Mouse (Mus musculus) heart, embryonic 16.5 days (tissue): ENCODE measurements around the gene Sertad3. TPM values are rescaled to one million over a fixed set of nuclear protein-coding genes. Genes with fewer than 3 reads are reported as not detected.

Source experiments
- ATAC-seq: fragments of 200-750 bp; cut with Nextera tagmentation; replicated peaks from 2 replicates; pipeline ENCODE4 v1.8.0; 2017; ENCODE audit warnings: moderate number of reproducible peaks; ENCODE audit not compliant: insufficient read depth, low FRiP score; ENCODE audit errors: extremely low read depth
- H3K27ac ChIP-seq: fragments of 300-500 bp; sonication (generic); 2 replicates; pipeline ENCODE4 v1.5.1; 2014; ENCODE audit warnings: mild to moderate bottlenecking, low read length, control low read depth, moderate library complexity
- H3K27me3 ChIP-seq: fragments of 300-500 bp; sonication (generic); 2 replicates; pipeline ENCODE4 v1.6.1; 2014; ENCODE audit warnings: low read length, mixed read lengths; ENCODE audit not compliant: control insufficient read depth, insufficient read depth
- H3K36me3 ChIP-seq: fragments of 300-500 bp; sonication (generic); 2 replicates; pipeline ENCODE4 v1.6.1; 2014; ENCODE audit not compliant: control insufficient read depth, insufficient read depth
- H3K4me1 ChIP-seq: fragments of 300-500 bp; sonication (generic); 2 replicates; pipeline ENCODE4 v1.6.1; 2014; ENCODE audit warnings: low read length, mixed read lengths; ENCODE audit not compliant: control insufficient read depth, insufficient read depth
- H3K4me2 ChIP-seq: fragments of 300-500 bp; sonication (generic); 2 replicates; pipeline ENCODE4 v1.6.1; 2014; ENCODE audit warnings: low read depth, mild to moderate bottlenecking, control low read depth, low read length
- H3K4me3 ChIP-seq: fragments of 300-500 bp; sonication (generic); 2 replicates; pipeline ENCODE4 v1.5.1; 2014; ENCODE audit warnings: mild to moderate bottlenecking, control low read depth, low read length
- H3K9ac ChIP-seq: fragments of 300-500 bp; sonication (generic); 2 replicates; pipeline ENCODE4 v1.6.1; 2014; ENCODE audit warnings: low read length, control low read depth
- H3K9me3 ChIP-seq: fragments of 300-500 bp; sonication (generic); replicated peaks from 2 replicates; pipeline ENCODE4 v1.6.1; 2016; ENCODE audit warnings: low read length; ENCODE audit not compliant: control insufficient read depth
- whole genome bisulfite sequencing: fragments of 180-500 bp; shearing (Covaris S2); extraction: QIAGEN DNeasy Blood & Tissue Kit; methylation state at CpG from one replicate; pipeline ENCODE4 v1.1.7; 2014; 5-methylcytosine and 5-hydroxymethylcytosine counted together
- polyA plus RNA-seq: library from polyadenylated mRNA; unstranded; fragments of >200 nt; fragmentation: Nextera tagmentation; extraction: Ambion mirVana; gene quantifications from 2 replicates; pipeline ENCODE4 v1.2.1, GENCODE M21; 2015

The Sertad3 gene
- polyA plus RNA-seq, 1 experiment from 2014 or later: 23.4 TPM

GRCm38 (mm10) chr7:27475596-27475995, 2.0 kb downstream of the Sertad3 start:
- Histone ChIP-seq H3K4me1 (peaks cover 16% of the 10 kb centered on the region), H3K27me3 (no peaks in the 10 kb centered on the region), H3K9ac (peak overlapping the region; percentile 63), H3K36me3 (peaks cover 11% of the 10 kb centered on the region), H3K9me3 (no peaks in the 10 kb centered on the region), H3K27ac (peak overlapping the region; percentile 75), H3K4me3 (no peak overlapping the region), H3K4me2 (peak overlapping the region; percentile 72; the same call in 1 of the 2 replicates)
- ATAC-seq: no peak
- 89% methylated on average over 2 of the region's 2 CpGs for WGBS

GRCm38 (mm10) chr7:27476098-27476635, 2.6 kb downstream of the Sertad3 start:
- peaks cover 11% of the 10 kb centered on the region for H3K36me3 ChIP-seq
- 0 out of 2 replicates have a peak overlapping the region, but pooled peaks have one; percentile 2 for H3K4me2 ChIP-seq
- H3K27ac ChIP-seq: peak overlapping the region; percentile 75
- WGBS: 77% methylated on average over 14 of the region's 14 CpGs
- no peak overlapping the region for H3K4me3 ChIP-seq
- H3K9me3 ChIP-seq: no peaks in the 10 kb centered on the region
- H3K9ac ChIP-seq: no peak overlapping the region
- peaks cover 19% of the 10 kb centered on the region for H3K4me1 ChIP-seq
- ATAC-seq: no peak
- H3K27me3 ChIP-seq: no peaks in the 10 kb centered on the region

GRCm38 (mm10) chr7:27478561-27478960, 5.0 kb downstream of the Sertad3 start:
- no peaks in the 10 kb centered on the region for H3K27me3 ChIP-seq
- 69% methylated on average over 7 of the region's 7 CpGs for WGBS

GRCm38 (mm10) chr7:27479750-27480149, 6.2 kb downstream of the Sertad3 start:
- H3K36me3 ChIP-seq: peaks cover 11% of the 10 kb centered on the region
- WGBS: 89% methylated on average over 1 of the region's 1 CpGs
- H3K4me1 ChIP-seq: peaks cover 24% of the 10 kb centered on the region
- no peak overlapping the region for H3K27ac ChIP-seq
- H3K4me3 ChIP-seq: no peak overlapping the region
- no peaks in the 10 kb centered on the region for H3K27me3 ChIP-seq
- no peaks in the 10 kb centered on the region for H3K9me3 ChIP-seq
- H3K4me2 ChIP-seq: no peak overlapping the region
- ATAC-seq: no peak
- H3K9ac ChIP-seq: no peak overlapping the region

More at GRCm38 (mm10) chr7:27478561-27478960, 5.0 kb downstream of the Sertad3 start:
- Histone ChIP-seq H3K4me1 (peaks cover 24% of the 10 kb centered on the region), H3K9me3 (no peaks in the 10 kb centered on the region), H3K27ac (no peak overlapping the region), H3K36me3 (peaks cover 11% of the 10 kb centered on the region), H3K4me2 (no peak overlapping the region), H3K4me3 (no peak overlapping the region), H3K9ac (no peak overlapping the region)
- ATAC-seq: no peak

DNA sequence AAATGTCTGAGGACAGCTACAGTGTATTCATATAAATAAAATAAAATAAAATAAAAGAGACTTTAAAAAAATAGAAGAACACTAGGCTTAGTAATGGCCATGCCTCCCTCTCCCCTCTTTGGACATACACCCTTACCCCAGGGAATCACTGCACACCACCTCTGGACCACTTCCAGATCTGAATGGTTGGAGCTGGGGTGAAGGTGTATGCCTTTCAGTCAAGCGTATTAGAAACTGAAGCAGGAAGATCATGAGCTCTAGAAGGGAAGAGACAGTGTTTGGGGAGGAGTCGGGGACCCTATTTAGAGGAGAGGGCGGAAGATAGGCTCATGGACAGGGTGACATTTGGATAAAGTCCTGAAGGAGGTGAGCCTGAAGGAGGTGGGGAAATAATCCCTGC, 6.9 kb downstream of the Sertad3 start:
- H3K9me3 ChIP-seq: no peaks in the 10 kb centered on the region
- ATAC-seq: no peak
- peak overlapping the region; percentile 68; the same call in 1 of the 2 replicates for H3K4me2 ChIP-seq
- peak overlapping the region; percentile 87 for H3K27ac ChIP-seq
- 54% methylated on average over 3 of the region's 3 CpGs for WGBS
- peak overlapping the region; percentile 14; the same call in 1 of the 2 replicates for H3K9ac ChIP-seq
- peaks cover 19% of the 10 kb centered on the region for H3K4me1 ChIP-seq
- H3K4me3 ChIP-seq: no peak overlapping the region
- H3K27me3 ChIP-seq: no peaks in the 10 kb centered on the region
- H3K36me3 ChIP-seq: peaks cover 11% of the 10 kb centered on the region

DNA sequence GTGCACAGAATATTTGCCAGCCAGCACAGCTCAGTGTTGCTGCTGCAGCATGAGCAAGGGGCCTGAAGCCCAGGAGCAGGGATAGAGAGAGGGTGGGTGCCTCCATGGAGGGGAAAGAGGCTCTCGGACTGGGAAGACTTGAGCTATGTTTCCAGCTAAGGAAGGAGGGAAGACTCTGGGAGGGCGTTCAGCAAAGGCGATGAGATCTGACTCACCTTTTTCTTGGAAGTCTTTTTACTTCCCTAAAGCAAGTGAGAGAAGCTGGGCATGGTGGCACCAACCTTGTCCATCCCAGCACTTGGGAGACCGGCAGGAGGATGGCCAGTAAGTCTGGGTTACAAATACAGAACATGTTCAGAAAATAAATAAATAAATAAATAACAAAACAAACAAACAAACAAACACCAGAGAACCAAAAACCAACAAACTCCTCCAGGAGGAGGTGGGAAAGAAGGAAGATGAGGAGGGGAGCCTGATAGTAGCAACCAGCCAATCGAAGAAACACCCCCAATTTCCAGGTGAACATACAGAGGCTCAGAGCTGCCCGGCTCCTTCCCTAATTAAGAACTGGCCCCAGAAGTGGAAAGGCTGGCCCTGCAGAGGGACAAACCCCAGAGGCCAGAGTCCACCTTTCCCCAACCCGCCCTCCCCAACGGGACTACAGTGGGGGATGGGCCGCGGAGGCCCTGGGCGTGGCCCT, 7.5 kb downstream of the Sertad3 start:
- 14% methylated on average over 11 of the region's 11 CpGs for WGBS
- peaks cover 11% of the 10 kb centered on the region for H3K36me3 ChIP-seq
- peak overlapping the region; percentile 87 for H3K27ac ChIP-seq
- peaks cover 17% of the 10 kb centered on the region for H3K4me1 ChIP-seq
- peak overlapping the region; percentile 66 for H3K9ac ChIP-seq
- ATAC-seq: no peak
- H3K4me2 ChIP-seq: peak overlapping the region; percentile 68
- no peaks in the 10 kb centered on the region for H3K9me3 ChIP-seq
- no peaks in the 10 kb centered on the region for H3K27me3 ChIP-seq
- peak overlapping the region; percentile 41 for H3K4me3 ChIP-seq

DNA sequence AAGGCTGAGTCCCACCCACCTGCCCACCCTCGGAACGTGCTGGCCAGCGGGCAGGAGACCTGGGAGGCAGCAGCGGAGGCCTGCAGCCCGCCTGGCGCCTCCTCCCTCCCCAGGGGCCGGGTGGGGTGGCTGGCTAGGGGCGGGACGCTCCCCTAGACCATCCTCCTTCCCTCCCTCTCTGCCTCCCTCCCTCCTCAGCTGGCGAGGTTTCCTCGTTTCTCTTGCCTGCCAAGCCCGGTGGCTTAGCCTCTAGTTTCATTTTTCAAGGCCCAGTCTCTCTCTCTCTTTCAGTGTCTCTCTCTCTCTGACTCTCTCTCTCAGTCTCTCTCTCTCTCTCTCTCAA, 8.0 kb downstream of the Sertad3 start:
- H3K36me3 ChIP-seq: peaks cover 8% of the 10 kb centered on the region
- H3K4me2 ChIP-seq: peak overlapping the region; percentile 68
- WGBS: 0% methylated on average over 7 of the region's 12 CpGs
- H3K4me1 ChIP-seq: peaks cover 14% of the 10 kb centered on the region
- ATAC-seq: peak; percentile 93
- H3K27me3 ChIP-seq: no peaks in the 10 kb centered on the region
- H3K27ac ChIP-seq: peak overlapping the region; percentile 87
- peak overlapping the region; percentile 66 for H3K9ac ChIP-seq
- no peaks in the 10 kb centered on the region for H3K9me3 ChIP-seq
- peak overlapping the region; percentile 41 for H3K4me3 ChIP-seq

GRCm38 (mm10) chr7:27483860-27484259, 10.3 kb downstream of the Sertad3 start:
- WGBS: 87% methylated on average over 4 of the region's 4 CpGs

GRCm38 (mm10) chr7:27486102-27486769, 12.7 kb downstream of the Sertad3 start:
- peak overlapping the region; percentile 76 for H3K4me3 ChIP-seq
- no peak for ATAC-seq
- no peaks in the 10 kb centered on the region for H3K27me3 ChIP-seq
- H3K9ac ChIP-seq: peak overlapping the region; percentile 71
- H3K9me3 ChIP-seq: no peaks in the 10 kb centered on the region
- H3K27ac ChIP-seq: peak overlapping the region; percentile 93
- WGBS: 2% methylated on average over 13 of the region's 13 CpGs
- peaks cover 36% of the 10 kb centered on the region for H3K4me1 ChIP-seq
- peak overlapping the region; percentile 82 for H3K4me2 ChIP-seq
- peaks cover 12% of the 10 kb centered on the region for H3K36me3 ChIP-seq

More at GRCm38 (mm10) chr7:27483860-27484259, 10.3 kb downstream of the Sertad3 start:
- Histone ChIP-seq H3K4me2 (no peak overlapping the region), H3K9ac (no peak overlapping the region), H3K27me3 (no peaks in the 10 kb centered on the region), H3K4me3 (no peak overlapping the region), H3K36me3 (no peaks in the 10 kb centered on the region; the same call in 1 of the 2 replicates), H3K27ac (no peak overlapping the region), H3K4me1 (peaks cover 22% of the 10 kb centered on the region), H3K9me3 (no peaks in the 10 kb centered on the region)
- no peak for ATAC-seq
